Mouse (Mus musculus): ENCODE results near the gene Tas2r138. TPM values are rescaled to one million over a fixed set of nuclear protein-coding genes. Genes with fewer than 3 reads are reported as not detected.
"Not testable (repeated sequence)": the region's sequence is repeated elsewhere in the genome, so short reads cannot be mapped to it uniquely, and the experiment has no call there.

Gene Tas2r138
- polyA plus RNA-seq, 1 experiment = not detected

- no peak for TF ChIP-seq POLR2A (IDR thresholded peaks at IDR 0.05; ENCODE audit: borderline replicate concordance, control insufficient read depth, low read depth, low read length)
- no peak for TF ChIP-seq CTCF (IDR thresholded peaks at IDR 0.05; ENCODE audit: control insufficient read depth, insufficient read depth, low read length)
Observed at GRCm38 (mm10) chr6:40628406-40629000, 15.4 kb upstream of the Tas2r138 start, which contains the start of gene Mgam. Gene Mgam, plus strand, starts transcription at chr6:40628831.

GRCm38 (mm10) chr6:40626111-40626510 lies 13.0 kb upstream of the Tas2r138 start:
- TF ChIP-seq POLR2A (IDR thresholded peaks at IDR 0.05; ENCODE audit: borderline replicate concordance, control insufficient read depth, low read depth, low read length) = no peak
- no peak for TF ChIP-seq CTCF (IDR thresholded peaks at IDR 0.05; ENCODE audit: control insufficient read depth, insufficient read depth, low read length)
- 74% methylated on average over 1 of the region's 1 CpGs for WGBS
- Histone ChIP-seq H3K4me1 (ENCODE audit: control insufficient read depth, insufficient read depth, low read length) (no peaks in the 10 kb centered on the region; the same call in 1 of the 2 replicates), H3K4me3 (replicated peaks; ENCODE audit: control insufficient read depth, low read depth, low read length) (no peak overlapping the region), H3K27ac (ENCODE audit: control insufficient read depth, insufficient read depth, low read depth, low read length, poor library complexity) (no peak overlapping the region)

More at GRCm38 (mm10) chr6:40628406-40629000, 15.4 kb upstream of the Tas2r138 start, which contains the start of gene Mgam:
- H3K4me1 ChIP-seq (ENCODE audit: control insufficient read depth, insufficient read depth, low read length) = no peaks in the 10 kb centered on the region; the same call in 1 of the 2 replicates
- H3K4me3 ChIP-seq (replicated peaks; ENCODE audit: control insufficient read depth, low read depth, low read length) = peak within 1 kb of the TSS; percentile 61
- H3K27ac ChIP-seq (ENCODE audit: control insufficient read depth, insufficient read depth, low read depth, low read length, poor library complexity) = peak within 1 kb of the TSS; percentile 51; the same call in 1 of the 2 replicates
- 32% methylated on average over 8 of the region's 8 CpGs for WGBS

GRCm38 (mm10) chr6:40617965-40618364 lies 4.9 kb upstream of the Tas2r138 start:
- TF ChIP-seq POLR2A (IDR thresholded peaks at IDR 0.05; ENCODE audit: borderline replicate concordance, control insufficient read depth, low read depth, low read length) (no peak), CTCF (IDR thresholded peaks at IDR 0.05; ENCODE audit: control insufficient read depth, insufficient read depth, low read length) (peak; percentile 55)
- no peak overlapping the region for H3K4me3 ChIP-seq (replicated peaks; ENCODE audit: control insufficient read depth, low read depth, low read length)
- H3K4me1 ChIP-seq (ENCODE audit: control insufficient read depth, insufficient read depth, low read length) = no peaks in the 10 kb centered on the region
- WGBS = 8% methylated on average over 2 of the region's 2 CpGs
- H3K27ac ChIP-seq (ENCODE audit: control insufficient read depth, insufficient read depth, low read depth, low read length, poor library complexity) = no peak overlapping the region

GRCm38 (mm10) chr6:40610244-40610643 lies 2.9 kb downstream of the Tas2r138 start:
- H3K4me3 ChIP-seq (replicated peaks; ENCODE audit: control insufficient read depth, low read depth, low read length) = no peak overlapping the region
- 85% methylated on average over 8 of the region's 8 CpGs for WGBS
- no peak overlapping the region for H3K27ac ChIP-seq (ENCODE audit: control insufficient read depth, insufficient read depth, low read depth, low read length, poor library complexity)
- no peak for TF ChIP-seq POLR2A (IDR thresholded peaks at IDR 0.05; ENCODE audit: borderline replicate concordance, control insufficient read depth, low read depth, low read length)
- H3K4me1 ChIP-seq (ENCODE audit: control insufficient read depth, insufficient read depth, low read length) = no peaks in the 10 kb centered on the region

- no peak overlapping the region for H3K4me3 ChIP-seq (replicated peaks; ENCODE audit: control insufficient read depth, low read depth, low read length)
- no peak overlapping the region for H3K27ac ChIP-seq (ENCODE audit: control insufficient read depth, insufficient read depth, low read depth, low read length, poor library complexity)
- TF ChIP-seq POLR2A (IDR thresholded peaks at IDR 0.05; ENCODE audit: borderline replicate concordance, control insufficient read depth, low read depth, low read length) = no peak
- no peak for TF ChIP-seq CTCF (IDR thresholded peaks at IDR 0.05; ENCODE audit: control insufficient read depth, insufficient read depth, low read length)
- no peaks in the 10 kb centered on the region for H3K4me1 ChIP-seq (ENCODE audit: control insufficient read depth, insufficient read depth, low read length)
Observed at GRCm38 (mm10) chr6:40607431-40607830, 5.7 kb downstream of the Tas2r138 start.

- 64% methylated on average over 4 of the region's 4 CpGs for WGBS
- not testable (repeated sequence) for H3K4me1 ChIP-seq (ENCODE audit: control insufficient read depth, insufficient read depth, low read length); H3K4me3 ChIP-seq (replicated peaks; ENCODE audit: control insufficient read depth, low read depth, low read length); H3K27ac ChIP-seq (ENCODE audit: control insufficient read depth, insufficient read depth, low read depth, low read length, poor library complexity)
Observed at GRCm38 (mm10) chr6:40598546-40598945, 14.6 kb downstream of the Tas2r138 start.

- TF ChIP-seq CTCF (IDR thresholded peaks at IDR 0.05; ENCODE audit: control insufficient read depth, insufficient read depth, low read length) (no peak), POLR2A (IDR thresholded peaks at IDR 0.05; ENCODE audit: borderline replicate concordance, control insufficient read depth, low read depth, low read length) (no peak)
- 4% methylated on average over 3 of the region's 3 CpGs for WGBS
- peak overlapping the region; percentile 76 for H3K27ac ChIP-seq (ENCODE audit: control insufficient read depth, insufficient read depth, low read depth, low read length, poor library complexity)
Observed at GRCm38 (mm10) chr6:40594804-40595550, 18.1 kb downstream of the Tas2r138 start.

GRCm38 (mm10) chr6:40588346-40588745 lies 24.8 kb downstream of the Tas2r138 start:
- 47% methylated on average over 2 of the region's 2 CpGs for WGBS
- Histone ChIP-seq H3K4me3 (replicated peaks; ENCODE audit: control insufficient read depth, low read depth, low read length) (no peak overlapping the region), H3K27ac (ENCODE audit: control insufficient read depth, insufficient read depth, low read depth, low read length, poor library complexity) (no peak overlapping the region), H3K4me1 (ENCODE audit: control insufficient read depth, insufficient read depth, low read length) (no peaks in the 10 kb centered on the region; the same call in 1 of the 2 replicates)
- no peak for TF ChIP-seq CTCF (IDR thresholded peaks at IDR 0.05; ENCODE audit: control insufficient read depth, insufficient read depth, low read length)
- no peak for TF ChIP-seq POLR2A (IDR thresholded peaks at IDR 0.05; ENCODE audit: borderline replicate concordance, control insufficient read depth, low read depth, low read length)

More at GRCm38 (mm10) chr6:40594804-40595550, 18.1 kb downstream of the Tas2r138 start:
- Histone ChIP-seq H3K4me3 (replicated peaks; ENCODE audit: control insufficient read depth, low read depth, low read length) (no peak overlapping the region), H3K4me1 (ENCODE audit: control insufficient read depth, insufficient read depth, low read length) (no peaks in the 10 kb centered on the region; the same call in 1 of the 2 replicates)

All from bone marrow, adult 2 months (tissue).